Mouse (Mus musculus): ENCODE results near the gene Tmem106a. TPM values are rescaled to one million over a fixed set of nuclear protein-coding genes. Genes with fewer than 3 reads are reported as not detected.
"Not testable (repeated sequence)": the region's sequence is repeated elsewhere in the genome, so short reads cannot be mapped to it uniquely, and the experiment has no call there.

Tmem106a gene
- total RNA-seq, 1 experiment from 2014 or later, result 0.50 TPM

- ATAC-seq (replicated peaks; ENCODE audit: low read depth, poor library complexity, severe bottlenecking), result no peak
Observed at GRCm38 (mm10) chr11:101589989-101590624, 8.1 kb downstream of the Tmem106a start.

GRCm38 (mm10) chr11:101599156-101599555 is 17.1 kb downstream of the Tmem106a start, which contains the start of gene Gm11634:
Gene Gm11634 (minus strand): TSS chr11:101599256.
- ATAC-seq (replicated peaks; ENCODE audit: low read depth, poor library complexity, severe bottlenecking), result no peak

- ATAC-seq (replicated peaks; ENCODE audit: low read depth, poor library complexity, severe bottlenecking), result peak; percentile 53; the same call in 1 of the 2 replicates
Observed at GRCm38 (mm10) chr11:101602491-101602890, 20.4 kb downstream of the Tmem106a start.

- no peak for ATAC-seq (replicated peaks; ENCODE audit: low read depth, poor library complexity, severe bottlenecking)
Observed at GRCm38 (mm10) chr11:101604116-101604515, 22.1 kb downstream of the Tmem106a start.

- ATAC-seq (replicated peaks; ENCODE audit: low read depth, poor library complexity, severe bottlenecking), result peak; percentile 90
Observed at GRCm38 (mm10) chr11:101604531-101605453, 22.8 kb downstream of the Tmem106a start.

- not testable (repeated sequence) for ATAC-seq (replicated peaks; ENCODE audit: low read depth, poor library complexity, severe bottlenecking)
Observed at GRCm38 (mm10) chr11:101607134-101607533, 25.1 kb downstream of the Tmem106a start.

GRCm38 (mm10) chr11:101610445-101610844 is 28.4 kb downstream of the Tmem106a start:
- peak; percentile 58 for ATAC-seq (replicated peaks; ENCODE audit: low read depth, poor library complexity, severe bottlenecking)

GRCm38 (mm10) chr11:101613596-101613995 is 31.6 kb downstream of the Tmem106a start:
- ATAC-seq (replicated peaks; ENCODE audit: low read depth, poor library complexity, severe bottlenecking), result no peak

GRCm38 (mm10) chr11:101614116-101614515 is 32.1 kb downstream of the Tmem106a start:
- ATAC-seq (replicated peaks; ENCODE audit: low read depth, poor library complexity, severe bottlenecking), result no peak

- ATAC-seq (replicated peaks; ENCODE audit: low read depth, poor library complexity, severe bottlenecking), result no peak
Observed at GRCm38 (mm10) chr11:101615380-101615779, 33.3 kb downstream of the Tmem106a start.

- no peak for ATAC-seq (replicated peaks; ENCODE audit: low read depth, poor library complexity, severe bottlenecking)
Observed at GRCm38 (mm10) chr11:101616104-101616503, 34.1 kb downstream of the Tmem106a start.

- no peak for ATAC-seq (replicated peaks; ENCODE audit: low read depth, poor library complexity, severe bottlenecking)
Observed at GRCm38 (mm10) chr11:101616948-101617767, 35.1 kb downstream of the Tmem106a start.

- ATAC-seq (replicated peaks; ENCODE audit: low read depth, poor library complexity, severe bottlenecking), result peak; percentile 77
Observed at GRCm38 (mm10) chr11:101617849-101618248, 35.8 kb downstream of the Tmem106a start.

GRCm38 (mm10) chr11:101618596-101618995 is 36.6 kb downstream of the Tmem106a start:
- ATAC-seq (replicated peaks; ENCODE audit: low read depth, poor library complexity, severe bottlenecking), result no peak

GRCm38 (mm10) chr11:101620022-101620655 is 38.1 kb downstream of the Tmem106a start:
- not testable (repeated sequence) for ATAC-seq (replicated peaks; ENCODE audit: low read depth, poor library complexity, severe bottlenecking)

- peak; percentile 1; the same call in 1 of the 2 replicates for ATAC-seq (replicated peaks; ENCODE audit: low read depth, poor library complexity, severe bottlenecking)
Observed at GRCm38 (mm10) chr11:101626649-101626994, 44.6 kb downstream of the Tmem106a start.

- ATAC-seq (replicated peaks; ENCODE audit: low read depth, poor library complexity, severe bottlenecking), result peak; percentile 66
Observed at GRCm38 (mm10) chr11:101626995-101627856, 45.2 kb downstream of the Tmem106a start, which contains the start of gene Rdm1. Gene Rdm1 (plus strand): TSS chr11:101627195.

GRCm38 (mm10) chr11:101627857-101628559 is 46.0 kb downstream of the Tmem106a start:
- ATAC-seq (replicated peaks; ENCODE audit: low read depth, poor library complexity, severe bottlenecking), result peak; percentile 79

Measured in common myeloid progenitor, adult 5-6 weeks (primary cell).